Mouse (Mus musculus) subcutaneous adipose tissue, adult 2 months (tissue): ENCODE measurements around the gene Dmrt2. TPM values are rescaled to one million over a fixed set of nuclear protein-coding genes. Genes with fewer than 3 reads are reported as not detected.

Experiments
- polyA plus RNA-seq: library from polyadenylated mRNA; depleted of rRNA; stranded (reverse); fragments of >200 nt; gene quantifications from 2 replicates; pipeline ENCODE4 v1.2.3, GENCODE M21; 2012; ENCODE audit warnings: low replicate concordance; rRNA removed

Dmrt2 gene
- polyA plus RNA-seq = 26.6 and 86.9 TPM in 2 replicates

GRCm38 (mm10) chr19:25672101-25672950, at the start of gene Dmrt2:
TSS of gene Dmrt2 (plus strand) at chr19:25672411.

Other genes starting within 250 kb of the Dmrt2 start
- not detected in 2 replicates for gene Dmrt1, start 166.8 kb upstream of the Dmrt2 start, polyA plus RNA-seq
- 0.07 and 0.08 TPM in 2 replicates for gene Dmrt3, start 62.1 kb upstream of the Dmrt2 start, polyA plus RNA-seq